Mouse (Mus musculus) heart, embryonic 15.5 days (tissue): ENCODE data around the gene Itgb1bp1. TPM values are rescaled to one million over a fixed set of nuclear protein-coding genes. Genes with fewer than 3 reads are reported as not detected.

Source experiments
- ATAC-seq: fragments of 200-750 bp; cut with Nextera tagmentation; replicated peaks from 2 replicates; pipeline ENCODE4 v1.8.0; 2017; ENCODE audit warnings: low read depth, moderate TSS enrichment; ENCODE audit not compliant: insufficient number of reproducible peaks, insufficient read depth, low FRiP score
- H3K27ac ChIP-seq: fragments of 300-500 bp; sonication (generic); 2 replicates; pipeline ENCODE4 v1.5.1; 2015; ENCODE audit warnings: mild to moderate bottlenecking, inconsistent platforms
- H3K27me3 ChIP-seq: fragments of 300-500 bp; sonication (generic); 2 replicates; pipeline ENCODE4 v1.6.1; 2015; ENCODE audit warnings: inconsistent platforms
- H3K36me3 ChIP-seq: fragments of 300-500 bp; sonication (generic); 2 replicates; pipeline ENCODE4 v1.6.1; 2015; ENCODE audit warnings: mild to moderate bottlenecking, inconsistent platforms
- H3K4me1 ChIP-seq: fragments of 300-500 bp; sonication (generic); replicated peaks from 2 replicates; pipeline ENCODE4 v1.6.1; 2015; ENCODE audit warnings: inconsistent platforms
- H3K4me2 ChIP-seq: fragments of 300-500 bp; sonication (generic); 2 replicates; pipeline ENCODE4 v1.6.1; 2015; ENCODE audit warnings: inconsistent platforms, mild to moderate bottlenecking, moderate library complexity
- H3K4me3 ChIP-seq: fragments of 300-500 bp; sonication (generic); 2 replicates; pipeline ENCODE4 v1.5.1; 2015; ENCODE audit warnings: mild to moderate bottlenecking, inconsistent platforms
- H3K9ac ChIP-seq: fragments of 300-500 bp; sonication (generic); 2 replicates; pipeline ENCODE4 v1.6.1; 2015; ENCODE audit warnings: mild to moderate bottlenecking, inconsistent platforms
- H3K9me3 ChIP-seq: fragments of 300-500 bp; sonication (generic); replicated peaks from 2 replicates; pipeline ENCODE4 v1.6.1; 2016; ENCODE audit warnings: inconsistent platforms
- WGBS: fragments of 180-500 bp; shearing (Covaris S2); methylation state at CpG from one replicate; pipeline ENCODE4 v1.1.7; 2015; ENCODE audit warnings: mixed read lengths; 5-methylcytosine and 5-hydroxymethylcytosine counted together
- polyA plus RNA-seq: library from polyadenylated mRNA; unstranded; fragments of >200 nt; fragmentation: Nextera tagmentation; extraction: Ambion mirVana; gene quantifications from 2 replicates; pipeline ENCODE4 v1.2.1, GENCODE M21; 2015

The Itgb1bp1 gene
- polyA plus RNA-seq, 1 experiment from 2014 or later = 35.0 TPM

- H3K27ac ChIP-seq = no peak overlapping the region
- 68% methylated on average over 2 of the region's 2 CpGs for WGBS
- H3K4me1 ChIP-seq = no peaks in the 10 kb centered on the region; the same call in 1 of the 2 replicates
- no peak overlapping the region for H3K4me3 ChIP-seq
- no peak for ATAC-seq
- no peak overlapping the region for H3K4me2 ChIP-seq
- no peaks in the 10 kb centered on the region for H3K27me3 ChIP-seq
- H3K9ac ChIP-seq = no peak overlapping the region
- no peaks in the 10 kb centered on the region for H3K9me3 ChIP-seq
- no peaks in the 10 kb centered on the region for H3K36me3 ChIP-seq
Measured at GRCm38 (mm10) chr12:21191546-21191945, 94.5 kb downstream of the Itgb1bp1 start.

Other genes starting within 250 kb of the Itgb1bp1 start
- 63.1 and 69.1 TPM in 2 replicates for gene Cpsf3, start 893 bp downstream of the Itgb1bp1 start, polyA plus RNA-seq
- 37.7 and 38.7 TPM in 2 replicates for gene Iah1, start 30.1 kb upstream of the Itgb1bp1 start, polyA plus RNA-seq
- 25.1 and 30.2 TPM in 2 replicates for gene Adam17, start 87.3 kb upstream of the Itgb1bp1 start, polyA plus RNA-seq
- 365 and 366 TPM in 2 replicates for gene Ywhaq, start 131.4 kb upstream of the Itgb1bp1 start, polyA plus RNA-seq